Mouse (Mus musculus): ENCODE measurements around the gene AI467606.
A peak's percentile ranks its signal among the peaks of the same experiment; 100 is the strongest.
"Not testable (repeated sequence)": the region's sequence is repeated elsewhere in the genome, so short reads cannot be mapped to it uniquely, and the experiment has no call there.

The AI467606 gene

DNA sequence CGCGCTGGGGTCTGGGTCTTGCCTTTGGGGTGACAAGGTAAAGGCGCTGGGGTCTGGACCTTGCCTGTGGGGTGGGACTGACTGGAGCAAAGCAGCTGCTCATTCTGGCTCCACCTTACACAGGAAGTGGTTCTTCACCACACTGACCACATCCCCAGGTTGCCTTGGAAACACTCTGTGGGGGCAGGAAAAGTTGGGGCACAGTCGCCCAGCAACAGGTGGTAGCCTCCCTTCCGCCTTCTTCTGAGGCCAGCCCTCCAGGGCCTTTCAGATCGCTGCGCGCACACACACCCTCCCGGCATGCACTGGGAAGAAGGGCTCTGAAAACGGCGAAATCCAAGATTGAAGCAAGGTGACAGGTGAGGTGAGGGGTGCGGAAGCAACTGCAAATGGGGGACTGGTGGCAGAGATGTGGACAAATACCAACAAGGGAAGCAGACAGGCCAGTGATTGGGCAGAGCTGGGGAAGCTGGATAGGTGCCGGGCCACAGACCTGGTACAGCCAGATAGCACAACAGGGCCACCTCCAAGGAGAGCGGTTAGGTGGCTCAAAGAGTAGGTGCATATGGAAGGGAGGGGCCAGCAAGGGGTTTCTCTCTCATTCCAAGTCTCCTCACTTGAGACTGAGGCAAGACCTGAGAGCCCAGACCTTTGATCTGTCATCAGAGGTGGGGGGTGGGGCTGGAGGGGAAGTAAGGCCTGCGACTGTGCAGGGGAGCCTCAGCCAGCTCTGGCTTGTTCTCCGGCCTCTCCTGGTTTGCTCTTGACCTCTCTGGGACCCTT, at the start of gene AI467606:
Gene AI467606 (plus strand): TSS at position 246 of the 783 bp plus-strand sequence.
- no peak for DNase-seq (ENCODE audit: extremely low spot score, low spot score)

DNA sequence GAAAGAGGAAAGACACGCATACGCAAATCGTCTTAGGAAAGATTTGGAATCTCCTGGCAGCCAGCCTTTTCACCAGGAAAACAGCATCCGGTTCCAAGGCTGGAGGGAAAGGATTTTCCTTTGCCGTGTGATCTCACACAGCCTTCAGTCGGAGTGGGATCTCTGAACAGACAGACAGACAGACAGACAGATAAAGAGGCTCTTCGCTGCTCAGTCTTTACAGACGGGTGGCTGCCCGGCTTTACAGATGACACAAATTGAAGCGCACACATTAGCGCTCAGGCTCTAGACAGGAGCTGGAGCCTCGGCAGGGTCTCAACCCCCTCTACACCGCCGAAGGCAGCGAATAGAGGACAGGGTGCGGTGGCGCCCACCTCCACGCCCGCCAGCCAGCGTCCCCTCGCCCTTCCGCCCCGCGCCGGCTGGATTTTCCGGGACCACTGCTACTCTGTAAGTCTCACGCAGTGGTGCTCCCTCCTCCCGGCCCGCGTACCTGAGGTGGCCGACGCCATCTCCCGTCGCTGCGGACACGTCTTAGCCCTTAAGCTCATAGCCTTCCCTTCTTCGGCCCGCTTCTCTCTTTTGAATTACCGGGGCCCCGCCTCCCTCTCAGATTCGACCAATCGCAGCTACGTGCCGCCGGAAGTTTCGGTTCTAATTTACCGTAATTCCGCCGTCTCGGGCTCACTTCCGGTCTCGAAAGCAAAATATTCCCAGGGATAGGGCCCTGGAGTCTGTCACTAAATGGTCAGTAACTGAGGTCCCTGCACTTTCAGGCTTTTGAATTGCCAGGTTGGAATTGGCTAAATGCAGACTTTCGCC, 49.1 kb upstream of the AI467606 start, which contains the start of gene Kif22:
Gene Kif22 (minus strand): TSS at position 621 of the 822 bp plus-strand sequence.
- peak; percentile 90 for DNase-seq (ENCODE audit: extremely low spot score, low spot score)

DNA sequence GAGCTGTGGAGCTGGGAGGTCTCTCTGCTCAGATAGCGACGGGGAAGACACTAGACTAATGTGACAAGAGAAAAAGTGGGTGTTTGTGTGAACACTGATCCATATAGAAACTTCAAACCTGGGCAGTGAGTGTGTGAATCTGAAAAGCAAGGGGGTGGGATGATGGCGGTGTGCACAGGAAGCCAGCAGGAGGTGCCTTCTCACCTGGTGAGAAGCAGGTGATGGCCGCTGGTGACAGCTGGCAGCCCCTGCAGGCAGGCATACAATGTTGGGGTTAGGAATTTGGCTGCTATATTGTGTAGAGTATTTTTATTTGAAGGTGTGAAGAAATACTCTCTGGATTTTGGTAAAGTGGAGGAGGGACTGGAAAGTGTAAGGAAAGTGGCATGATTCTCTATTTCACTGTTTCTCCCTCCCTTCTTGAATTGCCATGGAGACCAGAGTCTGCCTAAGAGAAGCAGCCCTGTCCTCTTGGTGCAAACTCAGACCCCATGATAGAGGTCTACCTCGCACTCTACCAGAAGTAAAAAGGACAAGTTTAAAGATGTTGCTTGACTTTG, 36.1 kb upstream of the AI467606 start:
- no peak for DNase-seq (ENCODE audit: extremely low spot score, low spot score)

DNA sequence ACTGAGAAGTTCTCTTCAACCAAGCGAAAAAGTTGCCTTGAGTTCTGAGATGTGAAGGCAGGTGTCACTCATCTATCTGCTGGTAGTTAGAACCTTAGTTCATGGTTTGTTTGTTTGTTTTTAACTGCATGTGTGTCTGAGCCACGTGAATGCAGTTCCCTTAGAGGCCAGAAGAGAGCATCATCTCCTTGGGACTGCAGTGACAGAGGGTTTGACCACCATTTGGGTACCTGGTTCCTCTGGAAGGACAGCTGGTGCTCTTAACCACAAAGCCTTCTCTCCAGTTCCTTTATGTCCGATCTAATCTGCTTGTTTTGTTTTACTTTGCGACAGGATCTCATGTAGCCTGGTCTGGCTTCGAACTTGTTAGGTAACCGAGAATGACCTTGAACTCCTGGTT, 25.6 kb upstream of the AI467606 start:
- DNase-seq (ENCODE audit: extremely low spot score, low spot score) = no peak

DNA sequence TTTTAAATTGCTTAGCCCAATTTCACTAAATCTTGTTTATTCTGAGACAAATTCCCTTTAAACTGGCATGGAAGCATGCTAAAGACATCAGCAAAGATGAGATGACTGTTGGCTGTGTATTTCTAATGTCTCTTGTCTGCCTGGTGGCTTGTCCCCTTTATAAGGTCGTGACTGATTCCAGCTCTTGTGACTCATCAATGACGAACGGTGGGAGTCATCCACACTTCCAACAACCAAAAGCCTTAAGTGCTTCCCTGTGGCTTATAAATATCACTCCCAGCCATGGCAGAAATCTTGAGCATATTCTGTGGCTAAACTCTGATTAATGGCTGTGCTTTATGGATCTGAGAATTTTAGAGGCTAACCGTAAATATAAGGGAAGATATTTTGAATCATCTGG, 24.8 kb upstream of the AI467606 start:
- DNase-seq (ENCODE audit: extremely low spot score, low spot score) = no peak

DNA sequence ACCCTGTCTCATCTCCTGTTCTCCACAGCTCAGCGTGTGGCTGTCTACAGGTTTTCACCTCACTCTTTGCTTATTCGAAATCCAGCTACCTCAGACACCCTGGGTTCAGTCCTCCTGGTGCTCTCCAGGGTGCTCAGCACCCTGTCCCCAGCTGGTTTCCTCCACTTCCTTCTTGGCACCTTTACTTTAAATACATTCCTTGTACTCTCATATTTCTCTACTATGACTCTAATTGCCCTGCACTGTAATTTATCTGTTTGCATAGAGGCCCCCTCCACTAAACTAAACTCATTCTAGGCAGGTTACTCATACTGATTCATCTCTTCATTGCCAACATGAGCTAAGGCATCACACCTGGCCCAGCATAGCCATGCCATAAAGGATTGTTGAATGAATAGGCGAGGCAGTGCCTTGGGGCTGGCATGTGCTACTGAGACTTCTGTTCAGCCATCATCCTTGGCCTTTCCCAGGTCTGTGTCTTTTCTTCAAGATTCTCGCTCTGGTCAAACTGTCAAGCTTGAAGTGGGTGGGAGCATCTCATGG, 20.2 kb upstream of the AI467606 start:
- no peak for DNase-seq (ENCODE audit: extremely low spot score, low spot score)

DNA sequence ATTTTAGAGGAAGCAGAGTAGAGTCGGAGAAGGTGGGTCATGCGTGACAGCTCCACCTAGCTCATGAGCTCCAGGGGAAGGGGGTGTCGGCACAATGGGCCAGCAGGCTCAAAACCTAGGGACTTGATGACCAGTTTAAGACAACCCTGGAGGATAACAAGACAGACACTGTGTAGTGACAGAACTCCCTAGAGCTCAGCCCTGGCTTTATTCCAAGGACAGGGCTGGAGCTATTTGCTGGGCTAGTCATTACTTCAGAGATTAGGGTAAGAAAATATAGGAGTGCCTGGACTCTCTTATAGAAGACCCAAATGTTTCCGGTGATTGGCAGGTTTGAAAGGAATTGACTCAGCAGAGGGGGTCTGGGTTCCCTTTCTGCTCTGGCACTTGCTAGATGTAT, 17.9 kb upstream of the AI467606 start:
- no peak for DNase-seq (ENCODE audit: extremely low spot score, low spot score)

DNA sequence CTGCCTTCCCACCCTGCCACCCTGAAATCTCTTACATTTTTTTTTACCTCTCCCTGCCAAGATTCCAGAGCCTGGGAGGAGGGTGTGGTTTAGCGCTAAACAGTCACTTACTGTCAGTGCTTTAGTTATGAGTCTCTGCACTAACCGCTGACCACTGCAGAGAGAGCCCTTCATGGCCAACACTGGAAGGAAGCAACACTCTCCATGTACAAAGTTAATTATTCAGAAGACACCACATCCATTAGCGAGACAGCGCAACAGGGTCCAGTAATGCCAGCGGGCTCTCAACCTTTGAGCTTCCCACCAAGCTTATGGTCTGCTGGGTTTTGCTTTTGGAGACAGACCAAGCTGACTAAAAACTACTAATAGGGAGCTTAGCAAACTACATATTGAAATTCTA, 15.0 kb upstream of the AI467606 start:
- no peak for DNase-seq (ENCODE audit: extremely low spot score, low spot score)

DNA sequence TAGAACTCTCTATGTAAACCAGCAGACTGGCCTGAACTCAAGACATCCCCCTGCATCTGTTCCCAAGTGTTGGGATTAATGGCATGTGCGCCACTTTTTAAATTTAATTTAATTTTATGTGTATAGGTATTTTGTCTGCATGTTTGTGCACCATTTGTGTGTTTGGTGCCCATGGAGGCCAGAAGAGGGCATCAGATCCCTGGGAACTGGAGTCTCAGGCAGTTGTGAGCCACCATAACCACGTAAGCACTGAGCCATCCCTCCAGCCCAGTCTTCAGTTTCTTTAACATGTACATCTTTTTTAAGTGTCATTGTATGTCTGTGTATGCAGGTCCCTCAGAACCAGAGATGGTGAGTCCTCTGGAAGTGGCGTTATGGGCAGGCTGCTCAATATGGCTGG, 13.5 kb upstream of the AI467606 start:
- no peak for DNase-seq (ENCODE audit: extremely low spot score, low spot score)

DNA sequence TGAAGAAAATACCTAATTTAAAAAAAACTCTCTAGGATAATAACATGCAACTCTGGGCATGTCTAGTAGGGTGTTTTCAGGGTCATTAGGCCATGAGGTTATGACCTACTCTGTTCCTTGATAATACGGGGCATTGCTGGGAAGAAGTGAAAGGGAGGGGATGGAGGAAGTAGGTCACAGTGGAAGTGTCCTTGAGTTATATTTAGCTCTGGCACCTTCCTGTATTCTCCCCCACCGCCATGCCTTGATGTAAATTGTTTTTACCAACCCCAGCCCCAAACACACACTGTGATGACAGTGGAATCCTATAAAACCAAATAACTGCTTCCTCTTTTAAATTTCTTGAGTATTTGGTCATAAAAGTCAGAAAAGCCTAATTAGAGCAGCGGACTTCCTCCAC, 11.1 kb upstream of the AI467606 start:
- no peak for DNase-seq (ENCODE audit: extremely low spot score, low spot score)

DNA sequence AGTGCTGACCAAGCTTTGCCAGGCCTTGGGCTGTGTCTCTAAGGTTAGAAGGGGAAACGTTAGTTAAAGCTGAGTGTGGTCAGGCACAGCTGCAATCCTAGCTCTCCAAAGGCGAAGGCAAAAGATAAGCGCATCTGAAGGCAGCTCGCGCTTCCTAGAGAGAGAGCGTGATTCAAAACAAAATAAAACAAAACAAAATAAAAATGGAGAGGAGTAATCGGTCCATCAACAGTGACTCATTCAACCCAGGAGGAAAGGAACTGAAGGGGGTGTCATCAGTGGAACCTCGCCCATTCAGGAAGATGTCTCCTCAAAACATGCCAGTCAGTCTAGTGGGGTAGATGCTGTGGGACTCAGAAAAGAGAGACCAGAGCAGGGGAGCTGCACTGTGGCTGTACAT, 8.9 kb upstream of the AI467606 start:
- DNase-seq (ENCODE audit: extremely low spot score, low spot score) = no peak

DNA sequence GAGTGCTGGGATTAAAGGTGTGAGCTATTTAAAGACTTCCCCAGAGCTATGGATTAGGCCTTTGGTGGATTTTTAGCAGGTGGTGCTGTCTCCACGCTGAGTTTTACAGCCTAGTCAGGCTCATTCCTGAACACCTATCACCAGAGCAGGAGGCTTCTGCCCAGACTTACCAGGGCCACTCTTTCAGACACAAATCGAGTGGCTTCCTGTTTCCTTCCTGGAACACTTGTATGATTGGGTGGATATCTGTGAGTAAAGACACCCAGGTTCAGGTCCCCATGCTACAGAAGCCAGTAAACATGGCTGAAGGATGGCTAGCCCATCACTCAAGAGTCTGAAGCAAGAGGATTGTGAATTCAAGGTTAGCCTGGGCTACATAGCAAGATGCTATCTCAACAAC, 8.2 kb upstream of the AI467606 start:
- no peak for DNase-seq (ENCODE audit: extremely low spot score, low spot score)

DNA sequence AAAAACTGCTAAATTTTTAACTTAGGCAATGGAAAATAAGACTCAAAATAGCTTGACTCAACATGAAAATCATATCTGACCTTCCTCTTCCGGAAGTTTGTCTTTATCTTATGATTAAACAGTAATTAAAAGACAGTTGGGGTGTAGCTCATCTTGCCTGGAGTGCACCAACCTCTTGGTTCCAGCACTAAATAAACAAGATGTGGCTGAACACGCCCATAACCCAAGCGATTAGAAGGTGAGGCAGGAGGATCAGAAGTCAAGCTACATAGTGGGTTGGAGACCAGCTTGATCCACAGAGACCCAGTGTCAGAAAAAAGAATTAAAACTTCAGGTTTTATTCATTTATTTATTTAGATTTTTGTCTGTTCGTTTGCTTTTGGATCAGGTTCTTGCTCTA, 7.5 kb upstream of the AI467606 start:
- DNase-seq (ENCODE audit: extremely low spot score, low spot score) = no peak

DNA sequence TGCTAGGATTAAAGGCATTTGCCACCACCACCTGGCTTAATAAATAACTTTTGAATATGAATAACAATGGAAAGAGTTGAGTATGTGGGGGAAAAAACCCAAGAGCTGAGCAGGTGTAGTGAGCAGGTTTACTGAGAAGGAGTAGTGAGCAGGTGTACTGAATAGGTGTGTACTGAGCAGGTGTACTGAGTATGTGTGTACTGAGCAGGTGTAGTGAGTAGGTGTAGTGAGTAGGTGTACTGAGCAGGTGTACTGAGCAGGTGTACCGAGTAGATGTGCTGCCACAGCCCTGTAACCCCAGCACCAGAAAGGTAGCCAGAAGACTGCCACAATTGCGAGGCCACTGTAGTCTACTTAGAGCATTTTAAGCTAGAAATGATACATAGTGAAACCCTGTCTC, 6.4 kb upstream of the AI467606 start:
- no peak for DNase-seq (ENCODE audit: extremely low spot score, low spot score)

DNA sequence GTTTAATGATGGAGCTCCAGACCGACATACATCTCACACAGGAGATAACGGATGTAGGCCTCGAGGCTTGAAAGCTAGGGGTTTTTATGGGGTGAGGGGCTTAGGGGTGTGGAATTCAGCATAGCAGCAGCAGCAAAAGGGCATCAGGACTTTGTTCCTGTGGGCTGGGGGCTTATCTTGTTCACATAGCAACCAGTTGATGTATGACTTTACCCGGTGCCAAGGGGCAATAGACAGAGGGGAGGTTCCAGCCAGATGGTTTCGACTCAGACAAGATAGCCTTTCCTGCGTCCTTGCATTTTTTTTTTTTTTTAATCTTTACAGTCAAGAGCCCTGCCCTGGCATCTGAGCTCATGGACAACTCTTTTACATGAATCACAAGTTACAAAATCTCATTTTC, 5.4 kb upstream of the AI467606 start:
- DNase-seq (ENCODE audit: extremely low spot score, low spot score) = not testable (repeated sequence)

DNA sequence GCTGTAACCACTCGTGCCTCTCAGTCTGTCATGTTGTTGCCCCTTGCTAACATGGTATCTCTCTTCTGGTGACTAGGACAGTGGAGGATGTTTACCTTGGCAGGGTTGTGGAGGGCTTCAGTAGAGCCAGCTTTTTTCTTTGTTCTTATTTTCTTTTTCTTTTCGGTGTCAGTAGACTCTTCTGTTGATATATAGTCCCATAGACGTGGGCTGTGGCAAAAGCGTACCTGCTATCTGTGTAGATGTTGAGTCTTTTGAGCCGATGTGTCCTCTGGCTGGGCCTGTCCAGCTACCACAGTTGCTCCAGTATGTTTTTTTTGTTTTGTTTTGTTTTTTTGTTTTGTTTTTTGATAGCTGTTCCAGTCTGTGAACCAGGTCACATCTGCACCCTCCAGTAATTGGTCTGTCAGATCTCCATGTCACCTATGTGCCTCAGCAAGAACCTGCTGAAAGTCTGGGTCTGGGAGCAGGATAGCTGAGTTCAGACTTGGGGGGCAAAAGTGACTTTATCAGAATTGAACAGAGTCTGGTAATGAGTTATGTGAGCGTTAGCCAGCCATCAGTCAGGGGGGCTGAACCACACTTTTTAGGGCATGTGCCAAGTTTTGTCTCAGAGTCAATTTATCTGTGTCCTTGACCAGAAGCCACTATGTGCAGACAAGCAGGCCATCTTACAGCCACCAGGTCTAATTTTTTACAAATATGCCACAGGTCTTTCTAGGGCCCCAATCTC, 3.7 kb upstream of the AI467606 start, which contains the start of gene Zg16:
Gene Zg16 (minus strand): TSS at position 51 of the 733 bp plus-strand sequence.
- not testable (repeated sequence) for DNase-seq (ENCODE audit: extremely low spot score, low spot score)

DNA sequence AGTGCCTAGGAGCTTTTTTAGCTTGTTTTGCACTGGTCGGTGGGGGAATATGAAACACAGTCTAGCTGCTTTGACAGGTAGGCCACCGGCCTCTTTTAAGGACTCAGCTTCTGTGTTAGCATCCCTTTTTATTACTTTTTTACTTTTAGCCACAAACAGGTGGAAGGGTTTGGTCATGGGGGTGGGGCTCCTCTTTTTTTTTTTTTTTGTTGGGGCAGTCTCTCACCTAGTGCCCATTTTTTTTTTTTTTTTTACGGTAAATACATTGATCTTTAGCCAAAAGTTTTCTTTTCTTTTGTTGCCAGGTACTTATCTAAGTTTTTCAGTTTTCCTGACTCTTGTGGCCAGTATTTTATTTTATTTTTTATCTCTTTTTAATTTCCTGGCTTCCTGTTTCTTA, 3.1 kb upstream of the AI467606 start:
- no peak for DNase-seq (ENCODE audit: extremely low spot score, low spot score)

DNA sequence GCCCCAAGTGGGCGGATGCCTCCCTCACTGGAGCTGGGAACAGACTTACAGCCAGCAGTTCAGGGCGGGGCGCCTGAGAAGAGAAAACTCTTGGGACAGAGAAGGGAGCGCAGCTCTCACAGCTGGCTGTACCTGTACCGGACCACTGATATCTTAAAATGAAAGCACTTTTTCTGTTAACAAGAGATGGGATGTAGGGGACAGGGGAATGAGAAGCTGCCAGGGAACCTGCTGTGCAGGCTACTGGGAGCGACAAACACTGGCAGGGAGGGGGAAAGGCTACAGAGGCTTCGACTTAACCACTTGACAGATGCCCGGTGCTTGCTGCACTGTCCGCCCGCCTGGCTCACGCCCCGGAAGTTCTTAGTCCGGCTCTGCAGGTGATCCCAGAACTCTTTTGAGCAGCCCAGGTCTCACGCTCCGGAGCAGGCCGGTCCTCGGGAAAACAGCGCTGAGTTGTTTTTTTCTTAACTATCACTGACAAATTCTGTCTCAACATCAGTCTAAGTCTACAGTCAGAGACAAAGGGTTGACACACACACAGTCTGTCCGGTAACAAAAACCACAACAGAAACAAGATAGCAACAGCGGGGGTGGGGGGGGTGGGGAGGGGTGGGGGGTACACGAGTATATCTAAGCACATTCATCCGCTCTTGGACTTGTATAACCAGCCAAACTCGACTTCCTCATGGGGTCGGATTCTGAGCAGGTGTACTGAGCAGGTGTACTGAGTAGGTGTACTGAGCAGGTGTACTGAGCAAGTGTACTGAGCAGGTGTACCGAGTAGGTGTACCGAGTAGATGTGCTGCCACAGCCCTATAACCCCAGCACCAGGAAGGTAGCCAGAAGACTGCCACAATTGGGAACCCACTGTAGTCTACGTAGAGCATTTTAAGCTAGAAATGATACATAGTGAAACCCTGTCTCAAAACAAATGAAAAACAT, 2.0 kb upstream of the AI467606 start:
- no peak for DNase-seq (ENCODE audit: extremely low spot score, low spot score)

DNA sequence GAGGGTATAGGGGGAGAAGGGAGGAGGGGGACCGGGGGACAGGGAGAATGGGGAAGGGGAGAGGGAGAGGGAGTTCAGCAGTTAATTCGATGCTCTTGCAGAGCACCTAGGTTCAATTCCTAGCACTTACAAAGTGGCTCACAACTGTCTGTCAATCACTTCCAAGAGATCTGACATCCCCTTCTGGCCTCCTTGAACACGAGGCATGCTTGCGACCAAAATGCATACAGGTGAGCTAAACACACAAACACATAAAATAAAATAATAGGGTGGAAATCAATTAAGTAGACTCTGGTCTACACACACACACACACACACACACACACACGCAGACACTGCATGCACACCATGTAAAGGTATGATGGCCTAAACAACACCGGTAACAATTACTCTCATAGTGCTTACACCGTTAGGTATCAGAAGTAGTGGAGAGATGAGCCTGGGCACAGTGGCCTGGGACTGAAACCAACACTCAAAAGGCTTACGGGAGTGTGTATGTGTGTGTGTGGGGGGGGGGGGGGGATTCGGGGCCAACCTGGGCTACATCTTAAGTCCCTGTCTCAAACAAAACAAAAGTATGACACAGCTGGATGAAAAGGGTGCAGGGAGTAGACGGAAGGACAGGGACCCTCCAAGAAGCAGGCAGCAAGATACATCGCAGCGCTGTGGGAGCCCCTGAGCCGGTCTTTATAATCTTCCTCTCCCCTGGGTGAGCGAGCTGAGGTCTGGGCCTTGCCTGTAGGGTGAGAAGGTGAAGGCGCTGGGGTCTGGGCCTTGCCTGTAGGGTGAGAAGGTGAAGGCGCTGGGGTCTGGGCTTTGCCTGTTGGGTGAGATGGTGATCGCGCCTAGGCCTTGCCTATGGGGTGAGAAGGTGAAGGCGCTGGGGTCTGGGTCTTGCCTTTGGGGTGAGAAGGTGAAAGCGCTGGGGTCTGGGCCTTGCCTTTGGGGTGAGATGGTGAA, 725 bp upstream of the AI467606 start:
- DNase-seq (ENCODE audit: extremely low spot score, low spot score) = no peak

All from neural tube, embryonic 10.5 days (tissue).